Mouse (Mus musculus) liver, embryonic 11.5 days (tissue): ENCODE results near the gene Gm8113. TPM values are rescaled to one million over a fixed set of nuclear protein-coding genes. Genes with fewer than 3 reads are reported as not detected.
A peak's percentile ranks its signal among the peaks of the same experiment; 100 is the strongest.
"Not testable (repeated sequence)": the region's sequence is repeated elsewhere in the genome, so short reads cannot be mapped to it uniquely, and the experiment has no call there.

Experiments
- ATAC-seq: fragments of 200-750 bp; cut with Nextera tagmentation; replicated peaks from 2 replicates; pipeline ENCODE4 v1.8.0; 2017; ENCODE audit warnings: moderate number of reproducible peaks, mild to moderate bottlenecking, moderate TSS enrichment, moderate library complexity; ENCODE audit not compliant: low FRiP score
- DNase-seq: peaks from one replicate; pipeline ENCODE4 v3.0.0-alpha.2; 2017; ENCODE audit warnings: low spot score
- H3K27ac ChIP-seq: fragments of 300-500 bp; sonication (generic); 2 replicates; pipeline ENCODE4 v1.5.1; 2014; ENCODE audit warnings: mild to moderate bottlenecking, low read depth, low read length, control low read depth
- H3K27me3 ChIP-seq: fragments of 300-500 bp; sonication (generic); replicated peaks from 2 replicates; pipeline ENCODE4 v1.6.1; 2014; ENCODE audit warnings: low read length, mixed read lengths; ENCODE audit not compliant: control insufficient read depth, insufficient read depth
- H3K36me3 ChIP-seq: fragments of 300-500 bp; sonication (generic); 2 replicates; pipeline ENCODE4 v1.6.1; 2014; ENCODE audit warnings: mild to moderate bottlenecking, low read length, moderate library complexity, mixed read lengths; ENCODE audit not compliant: control insufficient read depth, insufficient read depth
- H3K4me1 ChIP-seq: fragments of 300-500 bp; sonication (generic); replicated peaks from 2 replicates; pipeline ENCODE4 v1.6.1; 2014; ENCODE audit warnings: low read length, mixed read lengths; ENCODE audit not compliant: control insufficient read depth, insufficient read depth
- H3K4me2 ChIP-seq: fragments of 300-500 bp; sonication (generic); 2 replicates; pipeline ENCODE4 v1.6.1; 2014; ENCODE audit warnings: mild to moderate bottlenecking, control low read depth, moderate library complexity
- H3K4me3 ChIP-seq: fragments of 300-500 bp; sonication (generic); 2 replicates; pipeline ENCODE4 v1.5.1; 2014; ENCODE audit warnings: low read depth, low read length, control low read depth
- H3K9ac ChIP-seq: fragments of 300-500 bp; sonication (generic); 2 replicates; pipeline ENCODE4 v1.6.1; 2014; ENCODE audit warnings: low read depth, low read length, control low read depth
- H3K9me3 ChIP-seq: fragments of 300-500 bp; sonication (generic); 2 replicates; pipeline ENCODE4 v1.6.1; 2016; ENCODE audit warnings: low read length, inconsistent platforms, mixed read lengths; ENCODE audit not compliant: control insufficient read depth
- WGBS: fragments of 180-500 bp; shearing (Covaris S2); extraction: QIAGEN DNeasy Blood & Tissue Kit; methylation state at CpG from one replicate; pipeline ENCODE4 v1.1.7; 2014; 5-methylcytosine and 5-hydroxymethylcytosine counted together
- polyA plus RNA-seq: library from polyadenylated mRNA; unstranded; fragments of >200 nt; fragmentation: Nextera tagmentation; extraction: Ambion mirVana; gene quantifications from 2 replicates; pipeline ENCODE4 v1.2.1, GENCODE M21; 2014

The Gm8113 gene
- polyA plus RNA-seq, result 24.1 and 25.5 TPM in 2 replicates

DNA sequence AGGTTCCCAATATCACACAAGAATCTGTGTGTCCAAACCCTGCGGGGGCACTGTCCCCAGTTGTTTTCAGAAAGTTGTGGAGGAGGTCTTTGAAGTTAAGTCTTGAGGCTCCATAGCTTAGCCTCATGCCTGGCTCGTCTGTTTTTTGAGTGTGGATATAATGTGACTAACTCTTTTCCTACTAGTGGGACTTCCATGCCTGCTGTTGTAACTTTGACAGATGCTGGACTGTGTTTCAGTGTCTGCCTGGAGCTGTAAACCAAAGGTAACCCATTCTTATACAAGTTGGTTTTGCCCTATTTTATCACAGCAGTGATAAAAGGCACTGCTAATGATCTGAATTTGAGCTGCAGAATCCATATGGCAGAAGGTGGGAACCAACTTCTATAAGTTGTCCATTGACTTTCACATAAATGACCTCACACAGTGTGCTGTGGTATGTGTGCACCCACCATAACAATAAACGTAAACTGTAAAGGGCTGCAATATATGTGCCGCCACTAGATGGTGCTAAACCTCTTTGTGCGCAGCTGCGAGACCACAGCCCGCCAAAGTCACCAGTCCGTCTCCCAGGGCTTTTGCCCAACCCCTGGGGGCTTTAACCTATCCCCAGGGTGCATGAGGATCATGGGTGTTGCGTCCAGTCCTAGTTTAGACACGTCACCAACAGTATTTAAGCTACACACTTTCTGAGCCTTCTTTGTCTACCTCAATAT is at the start of gene Gm8113:
Gene Gm8113 (plus strand): TSS at position 703 of the 716 bp plus-strand sequence.
- Histone ChIP-seq H3K4me3 (peak within 1 kb of the TSS; percentile 54), H3K9ac (peak within 1 kb of the TSS; percentile 66), H3K27ac (peak within 1 kb of the TSS; percentile 77), H3K4me2 (peak within 1 kb of the TSS; percentile 62)
- 10% methylated on average over 10 of the region's 10 CpGs for WGBS
- not testable (repeated sequence) for H3K9me3 ChIP-seq, H3K4me1 ChIP-seq, H3K27me3 ChIP-seq, H3K36me3 ChIP-seq
- peak; percentile 71 for DNase-seq
- ATAC-seq, result peak; percentile 99

DNA sequence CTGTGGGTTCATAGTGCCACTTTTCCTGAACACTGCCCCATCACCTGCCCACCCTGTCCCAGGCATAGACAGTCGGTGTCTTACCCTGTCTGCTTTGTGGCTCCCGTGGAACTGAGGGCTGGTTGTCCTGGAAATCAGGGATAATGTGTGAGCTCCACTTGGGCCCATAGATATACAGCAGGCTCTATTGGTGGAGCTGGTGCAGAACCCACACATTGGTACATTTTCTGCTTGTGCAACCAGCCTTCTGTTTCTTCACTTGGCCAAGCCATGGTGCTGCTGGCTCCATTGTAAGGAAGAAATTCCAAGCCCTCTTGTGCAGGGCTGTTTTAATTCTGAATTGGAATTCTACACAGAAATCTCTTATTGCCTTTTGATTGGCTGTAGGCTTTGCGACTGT is 49.8 kb upstream of the Gm8113 start, which contains the start of gene Ear1:
Gene Ear1 (minus strand): TSS at position 101 of the 400 bp plus-strand sequence.
- H3K4me2 ChIP-seq, H3K36me3 ChIP-seq, H3K27ac ChIP-seq, H3K4me3 ChIP-seq, ATAC-seq, H3K4me1 ChIP-seq, H3K9ac ChIP-seq, DNase-seq, H3K9me3 ChIP-seq, H3K27me3 ChIP-seq: not testable (repeated sequence)
- 71% methylated on average over 1 of the region's 3 CpGs for WGBS

DNA sequence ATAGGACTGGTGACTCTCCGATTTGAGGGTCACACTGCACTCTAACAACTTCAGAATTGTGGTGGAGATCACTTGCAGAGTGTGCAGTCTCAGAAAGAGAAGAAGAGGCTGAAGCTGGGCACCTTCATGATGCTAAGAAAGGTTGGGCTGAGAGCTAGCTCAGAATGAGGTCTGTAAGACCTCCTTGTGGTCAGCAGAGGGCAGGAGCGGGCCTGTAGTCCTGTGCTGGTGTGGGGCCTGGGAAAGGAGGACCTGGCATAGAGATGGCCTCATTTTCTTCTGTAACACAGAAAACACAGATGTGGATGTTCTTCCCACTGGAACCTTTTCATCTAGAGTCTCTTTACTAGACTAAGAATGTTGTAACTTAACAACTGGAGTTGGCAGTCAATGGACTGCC is 47.4 kb upstream of the Gm8113 start:
- not testable (repeated sequence) for H3K4me1 ChIP-seq, H3K4me2 ChIP-seq, H3K36me3 ChIP-seq, H3K4me3 ChIP-seq, H3K27me3 ChIP-seq, H3K27ac ChIP-seq, H3K9ac ChIP-seq, DNase-seq, H3K9me3 ChIP-seq
- 47% methylated on average over 1 of the region's 2 CpGs for WGBS
- peak; percentile 60 for ATAC-seq

DNA sequence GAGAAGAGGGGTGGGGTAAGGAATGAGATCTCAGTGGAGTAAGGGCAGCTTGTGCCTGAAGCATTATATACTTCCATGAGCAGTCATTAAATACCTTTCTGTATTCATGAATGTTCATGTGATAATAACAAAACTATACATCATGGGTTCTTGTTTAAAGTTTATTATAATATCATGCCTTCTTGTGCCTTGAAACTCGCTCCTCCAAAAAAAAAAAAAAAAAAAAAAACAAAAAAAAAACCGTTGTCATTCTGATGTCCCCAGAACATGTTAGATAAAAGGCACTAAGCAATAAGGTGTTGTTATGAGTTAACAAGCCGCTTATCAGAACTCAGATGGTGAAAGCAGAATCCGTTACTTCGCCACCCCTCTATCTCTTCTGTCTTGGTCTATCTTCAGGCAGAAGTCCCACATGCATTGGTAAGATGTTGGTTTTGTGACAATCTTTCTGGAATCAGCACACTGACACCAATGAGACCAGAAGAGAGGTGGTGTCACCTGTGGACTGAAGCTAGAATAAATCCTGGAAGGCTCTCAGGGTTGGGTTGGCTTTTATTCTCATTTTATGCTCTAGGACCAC is 45.1 kb upstream of the Gm8113 start:
- ATAC-seq, result peak; percentile 77
- WGBS, result 51% methylated on average over 5 of the region's 5 CpGs
- not testable (repeated sequence) for H3K9me3 ChIP-seq, H3K27ac ChIP-seq, DNase-seq, H3K27me3 ChIP-seq, H3K4me1 ChIP-seq, H3K9ac ChIP-seq, H3K36me3 ChIP-seq, H3K4me2 ChIP-seq, H3K4me3 ChIP-seq

DNA sequence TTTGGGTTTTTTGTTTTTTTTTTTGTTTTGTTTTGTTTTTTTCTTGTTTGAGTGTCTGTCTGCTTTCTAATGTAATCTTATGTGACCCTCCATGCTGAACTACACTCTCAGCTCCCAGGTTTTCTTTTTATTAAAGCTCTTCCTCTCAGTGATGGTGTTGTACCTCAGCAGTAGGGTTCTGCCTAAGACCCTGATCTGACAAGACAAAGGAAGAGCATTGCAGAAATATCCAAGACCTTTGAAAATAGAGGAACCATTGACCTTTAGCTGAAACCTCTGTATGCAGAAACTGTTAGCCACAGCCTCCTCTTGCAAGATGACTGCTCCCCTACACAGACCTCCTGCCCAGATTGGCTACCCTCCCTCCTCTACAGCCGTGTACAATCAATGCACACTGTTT is 39.0 kb upstream of the Gm8113 start:
- H3K27ac ChIP-seq, H3K4me3 ChIP-seq, H3K4me1 ChIP-seq, H3K4me2 ChIP-seq, H3K27me3 ChIP-seq, H3K9ac ChIP-seq, ATAC-seq, H3K9me3 ChIP-seq, DNase-seq, H3K36me3 ChIP-seq: not testable (repeated sequence)
- WGBS, result 54% methylated on average over 1 of the region's 1 CpGs

DNA sequence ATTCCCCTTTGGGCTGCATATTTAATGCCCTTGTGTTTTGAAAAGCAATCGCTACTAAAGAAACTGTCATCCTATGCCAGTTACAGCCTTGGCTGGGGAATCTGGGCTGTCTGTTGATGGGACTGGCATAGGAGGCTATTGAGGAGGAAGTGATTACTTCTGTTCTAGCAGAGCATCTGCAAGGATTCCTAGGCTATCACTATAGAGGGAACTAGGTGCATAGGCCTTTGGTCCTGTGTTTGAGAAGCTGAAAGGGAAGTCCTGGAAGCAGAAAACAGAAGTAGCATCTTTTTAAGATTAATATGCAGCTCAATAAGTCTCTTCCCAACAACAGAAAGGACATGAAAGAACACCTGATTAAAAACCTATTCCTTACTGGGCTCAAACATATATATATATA is 33.9 kb upstream of the Gm8113 start:
- not testable (repeated sequence) for H3K27ac ChIP-seq, H3K9me3 ChIP-seq, DNase-seq, H3K4me1 ChIP-seq, H3K4me3 ChIP-seq, H3K36me3 ChIP-seq, H3K9ac ChIP-seq, ATAC-seq, H3K4me2 ChIP-seq, H3K27me3 ChIP-seq
- WGBS, result 83% methylated on average over 1 of the region's 1 CpGs

DNA sequence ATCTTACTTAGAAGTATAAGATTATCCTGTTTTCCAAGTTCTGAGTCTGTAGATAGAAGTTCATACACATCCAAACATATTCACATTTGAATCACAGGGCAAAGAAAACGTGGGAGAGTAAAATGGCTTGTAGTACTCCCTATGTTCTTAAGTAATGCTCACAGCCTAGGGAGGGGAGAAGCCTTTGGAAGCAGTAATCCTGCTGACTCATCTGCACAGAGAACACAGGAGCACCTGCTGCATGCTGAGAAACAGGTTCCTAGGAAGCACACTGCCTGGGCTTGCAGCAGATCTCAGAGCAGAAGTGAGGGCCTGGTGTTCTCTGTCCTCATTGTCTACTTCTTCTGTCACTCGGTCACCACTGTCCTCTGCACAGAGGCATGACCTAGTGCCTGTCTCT is 29.8 kb upstream of the Gm8113 start:
- WGBS, result 35% methylated on average over 1 of the region's 2 CpGs
- not testable (repeated sequence) for H3K4me3 ChIP-seq, H3K9me3 ChIP-seq, ATAC-seq, H3K4me2 ChIP-seq, H3K27me3 ChIP-seq, H3K36me3 ChIP-seq, H3K4me1 ChIP-seq, H3K9ac ChIP-seq, DNase-seq, H3K27ac ChIP-seq

DNA sequence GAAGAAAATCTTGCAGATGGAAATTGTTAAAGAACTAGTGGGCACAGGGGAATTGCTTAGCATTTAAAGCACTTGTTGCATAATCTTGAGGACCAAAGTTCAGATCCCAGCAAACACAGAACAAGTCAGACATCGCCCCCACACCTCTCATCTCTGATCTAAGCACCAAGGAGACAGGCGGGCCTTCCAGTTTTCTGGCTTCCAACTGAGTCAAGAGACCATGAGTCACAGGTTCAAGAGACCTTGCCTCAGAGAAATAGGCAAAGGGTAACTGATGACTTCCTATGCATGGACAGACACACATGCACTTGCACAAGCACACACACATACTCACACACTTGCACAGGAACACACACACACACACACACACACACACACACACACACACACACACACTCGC is 26.6 kb upstream of the Gm8113 start:
- 74% methylated on average over 3 of the region's 3 CpGs for WGBS
- H3K27ac ChIP-seq, H3K9me3 ChIP-seq: not testable (repeated sequence)

DNA sequence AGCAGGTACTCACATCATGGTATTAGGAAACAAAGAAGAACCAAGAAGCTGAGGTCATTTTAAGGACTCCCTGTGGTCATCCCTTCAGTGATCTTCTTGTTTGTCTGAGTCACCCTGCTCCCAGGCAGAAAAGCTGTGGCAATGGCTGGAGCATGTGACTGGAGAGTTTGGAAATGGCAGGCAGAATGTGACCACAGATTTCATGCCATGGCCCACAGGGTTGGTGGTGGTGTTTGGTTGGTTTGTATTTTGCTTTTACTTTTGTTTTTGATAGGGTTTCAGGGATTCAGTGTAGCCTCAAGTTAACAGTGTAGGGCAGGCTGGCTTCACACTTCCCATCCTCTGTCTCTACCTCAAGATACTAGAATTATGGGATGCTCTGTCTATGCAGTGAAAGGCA is 7.0 kb upstream of the Gm8113 start:
- not testable (repeated sequence) for H3K36me3 ChIP-seq, H3K27ac ChIP-seq, H3K27me3 ChIP-seq, H3K9ac ChIP-seq, DNase-seq, H3K4me2 ChIP-seq, H3K4me1 ChIP-seq, ATAC-seq, H3K4me3 ChIP-seq, H3K9me3 ChIP-seq

More for the DNA sequence above, 26.6 kb upstream of the Gm8113 start:
- DNase-seq, H3K4me2 ChIP-seq, H3K9ac ChIP-seq, H3K4me3 ChIP-seq, H3K27me3 ChIP-seq, H3K36me3 ChIP-seq, ATAC-seq, H3K4me1 ChIP-seq: not testable (repeated sequence)
